Mouse (Mus musculus) olfactory bulb, adult 2 months (tissue): ENCODE data around the gene Rufy3.

Experiments
- CTCF ChIP-seq: fragments of 200-500 bp; IDR thresholded peaks from 2 replicates; pipeline ENCODE4 v1.5.1; 2012; ENCODE audit warnings: low read depth, mild to moderate bottlenecking, low read length, moderate library complexity; ENCODE audit not compliant: insufficient read depth
- POLR2A ChIP-seq: fragments of 200-500 bp; IDR thresholded peaks from 2 replicates; pipeline ENCODE4 v1.6.1; 2012; ENCODE audit warnings: mild to moderate bottlenecking, low read depth, low read length, moderate library complexity; ENCODE audit not compliant: insufficient read depth

GRCm38 (mm10) chr5:88602713-88603112, 37.9 kb downstream of the Rufy3 start:
- TF ChIP-seq POLR2A (no peak), CTCF (no peak)
